Mouse (Mus musculus) ovary, postnatal 10 days (tissue): ENCODE data around the gene Gsdmc3.
"Not testable (repeated sequence)": the region's sequence is repeated elsewhere in the genome, so short reads cannot be mapped to it uniquely, and the experiment has no call there.

Experiments
- DNase-seq: peaks from one replicate; pipeline ENCODE4 v3.0.0; 2022; ENCODE audit warnings: low spot score

Gene Gsdmc3

DNA sequence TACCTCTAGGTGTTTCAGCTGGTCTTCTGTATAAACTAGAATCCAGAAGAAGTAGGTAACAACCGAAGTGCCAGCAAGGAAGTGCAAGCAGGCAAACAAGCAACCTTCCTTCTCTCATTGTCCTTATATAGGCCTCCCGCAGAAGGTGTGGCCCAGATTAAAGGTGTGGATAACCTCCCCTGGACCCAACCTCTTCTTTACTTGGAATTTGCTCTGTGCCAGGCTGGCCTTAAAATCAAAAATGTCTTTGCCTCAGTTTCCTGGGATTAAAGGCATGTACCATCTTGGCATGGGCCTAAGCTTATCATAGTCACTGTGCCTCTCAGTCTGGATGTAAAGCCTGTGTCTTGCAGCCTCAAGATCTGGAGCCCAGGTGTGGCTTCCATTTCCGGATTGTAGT is at the start of gene Gsdmc3:
Gene Gsdmc3, minus strand, starts transcription at position 101 of the 400 bp plus-strand sequence.
- not testable (repeated sequence) for DNase-seq

DNA sequence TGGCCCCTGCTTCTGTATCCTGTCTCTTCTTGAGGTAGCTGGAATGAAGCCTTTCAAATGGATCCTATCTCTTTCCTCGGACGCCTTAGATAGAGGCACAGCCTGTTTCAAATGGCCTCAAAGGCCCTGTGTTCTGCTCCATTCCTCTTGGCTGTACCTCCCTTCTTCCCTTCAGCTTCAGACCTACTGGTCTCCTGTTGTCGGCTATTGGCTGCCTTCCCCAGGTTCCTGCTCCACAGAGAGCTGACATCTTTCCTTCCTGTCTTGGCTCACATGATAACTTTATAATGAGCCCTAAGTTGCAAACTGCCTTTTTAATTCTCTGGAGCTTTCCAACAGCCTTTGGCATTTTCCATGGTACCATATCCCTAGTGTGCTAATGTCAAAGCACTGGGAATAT is 47.8 kb upstream of the Gsdmc3 start:
- DNase-seq, result no peak

DNA sequence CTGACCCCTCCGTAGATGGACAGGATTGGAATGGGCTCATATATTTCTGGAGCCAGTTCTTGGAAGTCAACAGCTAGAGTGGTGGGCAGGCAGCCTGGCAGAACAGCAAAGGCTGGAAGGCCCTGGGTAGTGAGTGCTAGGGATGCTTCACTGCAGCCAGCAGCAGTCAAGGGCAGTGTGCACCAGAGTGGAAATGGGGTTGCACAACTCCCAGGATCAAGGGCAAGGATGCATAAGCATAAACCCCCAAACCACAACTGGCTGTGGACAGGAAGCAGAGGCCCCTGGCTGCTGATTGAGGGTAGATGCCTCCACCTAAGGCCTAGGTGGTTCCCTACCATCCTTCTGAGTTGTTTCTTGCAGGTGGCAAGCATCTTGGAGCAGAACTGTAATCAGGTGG is 46.1 kb upstream of the Gsdmc3 start:
- no peak for DNase-seq

DNA sequence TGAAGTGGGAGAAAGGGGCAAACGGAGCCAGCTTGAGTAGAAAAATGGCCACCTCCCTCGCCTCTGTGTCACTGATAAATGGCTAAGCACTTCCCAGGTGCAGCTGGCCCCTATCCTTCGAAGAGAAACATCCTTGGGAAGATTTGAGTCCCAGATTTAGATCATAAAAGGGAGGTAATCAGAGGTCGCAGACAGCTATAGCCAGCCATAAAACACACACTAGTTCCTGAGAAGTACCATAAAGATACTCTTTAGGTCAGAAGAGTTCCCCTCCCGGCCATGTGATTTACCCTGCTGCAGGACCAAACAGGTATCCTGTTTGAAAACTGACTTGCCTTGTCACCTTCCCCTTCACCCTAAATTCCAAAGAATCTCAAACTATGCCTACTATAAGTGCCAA is 43.3 kb upstream of the Gsdmc3 start:
- DNase-seq, result not testable (repeated sequence)

DNA sequence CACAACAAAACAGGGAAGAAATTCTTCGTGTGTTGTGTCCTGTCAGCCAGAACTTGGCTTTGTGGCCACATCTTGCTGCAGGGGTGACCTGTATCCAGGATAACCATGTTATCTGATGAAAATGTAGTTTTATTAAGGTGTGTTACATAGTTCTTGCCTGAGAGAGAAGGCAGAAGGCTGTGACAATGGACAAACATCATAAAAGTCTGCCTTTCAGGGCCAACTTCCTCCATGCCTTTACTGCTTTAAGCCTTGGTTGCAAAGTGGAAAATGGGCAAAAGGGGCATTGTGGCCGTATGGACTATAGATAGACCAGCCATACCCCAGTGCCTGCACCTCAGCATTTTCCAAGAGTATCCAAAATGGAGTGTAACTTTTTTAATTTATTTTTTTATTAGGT is 41.4 kb upstream of the Gsdmc3 start:
- not testable (repeated sequence) for DNase-seq

DNA sequence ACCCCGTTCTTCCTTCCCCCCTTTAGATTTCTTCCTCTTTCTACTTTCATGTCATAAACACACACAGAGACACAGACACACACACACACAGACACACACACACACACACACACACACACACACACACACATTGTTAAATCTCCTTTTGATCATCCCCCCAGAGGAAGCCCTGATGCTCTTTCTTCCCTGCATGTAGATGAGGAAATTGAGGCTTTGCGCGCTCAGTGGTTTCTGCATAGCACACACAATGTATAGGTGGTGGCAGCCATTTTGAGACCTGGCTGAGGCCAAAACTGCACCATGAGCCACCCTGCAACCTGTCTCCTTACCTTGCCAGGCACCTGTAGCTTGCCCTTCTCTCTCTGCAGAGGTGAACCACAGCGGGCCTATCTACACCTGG is 38.2 kb upstream of the Gsdmc3 start:
- DNase-seq, result not testable (repeated sequence)

DNA sequence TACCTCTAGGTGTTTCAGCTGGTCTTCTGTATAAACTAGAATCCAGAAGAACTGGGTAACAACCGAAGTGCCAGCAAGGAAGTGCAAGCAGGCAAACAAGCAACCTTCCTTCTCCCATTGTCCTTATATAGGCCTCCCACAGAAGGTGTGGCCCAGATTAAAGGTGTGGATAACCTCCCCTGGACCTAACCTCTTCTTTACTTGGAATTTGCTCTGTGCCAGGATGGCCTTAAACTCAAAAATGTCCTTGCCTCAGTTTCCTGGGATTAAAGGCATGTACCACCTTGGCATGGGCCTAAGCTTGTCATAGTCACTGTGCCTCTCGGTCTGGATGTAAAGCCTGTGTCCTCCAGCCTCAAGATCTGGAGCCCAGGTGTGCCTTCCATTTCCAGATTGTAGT is 33.8 kb upstream of the Gsdmc3 start, which contains the start of gene Gsdmc4:
Gene Gsdmc4, minus strand, starts transcription at position 101 of the 400 bp plus-strand sequence.
- not testable (repeated sequence) for DNase-seq

DNA sequence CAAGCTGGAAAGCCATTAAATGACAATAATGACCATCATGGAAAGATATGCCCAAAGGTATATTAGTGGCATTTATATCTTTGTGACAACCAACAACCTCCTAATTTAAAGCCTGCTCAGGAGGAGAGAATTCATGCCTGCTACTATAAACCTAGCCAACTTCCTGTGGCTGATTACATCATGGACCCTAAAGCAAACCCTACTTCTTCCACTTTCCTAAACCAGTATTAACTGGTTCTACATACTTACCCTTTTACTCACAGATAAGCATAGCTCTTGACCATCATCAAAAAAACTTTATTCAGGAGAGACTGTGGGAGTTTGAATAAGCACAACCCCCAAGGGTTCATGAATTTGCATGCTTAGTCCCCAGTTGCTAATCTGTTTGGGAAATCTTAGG is 31.5 kb upstream of the Gsdmc3 start:
- not testable (repeated sequence) for DNase-seq

DNA sequence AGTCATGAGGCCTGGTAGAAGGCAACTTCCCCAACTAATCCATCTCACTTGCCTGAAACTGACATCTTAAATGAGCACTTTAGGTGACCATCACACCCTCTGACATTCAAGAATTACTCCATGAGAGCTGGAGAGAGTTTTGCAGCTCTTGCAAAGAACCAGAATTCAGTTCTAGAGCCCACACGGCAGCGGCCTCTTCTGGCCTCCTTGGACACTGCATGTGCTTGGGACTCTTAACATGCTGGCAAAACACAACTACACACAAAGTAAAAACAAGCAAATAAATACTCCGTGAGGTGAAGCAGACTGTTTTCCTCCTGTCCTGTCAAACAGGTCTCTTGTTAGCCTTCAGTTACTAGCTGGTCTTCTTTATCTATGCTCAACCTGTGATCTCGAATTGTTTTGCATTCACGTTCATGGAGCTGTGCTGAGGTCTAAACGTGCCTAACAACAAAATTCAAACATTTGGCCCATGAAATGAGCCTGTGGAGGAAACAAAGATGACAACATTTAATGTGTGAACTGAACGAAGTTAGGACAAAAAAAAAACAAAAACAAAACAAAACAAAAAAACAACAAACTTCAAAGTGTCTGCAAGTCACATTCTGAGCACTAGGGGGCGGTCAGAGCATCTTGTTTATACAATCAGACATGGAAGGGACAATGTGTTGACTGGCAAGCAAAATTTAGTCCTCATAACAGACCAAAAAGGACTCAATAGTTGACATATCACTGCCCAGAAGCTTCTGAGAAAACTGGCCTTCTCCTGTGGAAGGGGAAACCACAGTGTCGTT is 17.4 kb upstream of the Gsdmc3 start:
- not testable (repeated sequence) for DNase-seq

DNA sequence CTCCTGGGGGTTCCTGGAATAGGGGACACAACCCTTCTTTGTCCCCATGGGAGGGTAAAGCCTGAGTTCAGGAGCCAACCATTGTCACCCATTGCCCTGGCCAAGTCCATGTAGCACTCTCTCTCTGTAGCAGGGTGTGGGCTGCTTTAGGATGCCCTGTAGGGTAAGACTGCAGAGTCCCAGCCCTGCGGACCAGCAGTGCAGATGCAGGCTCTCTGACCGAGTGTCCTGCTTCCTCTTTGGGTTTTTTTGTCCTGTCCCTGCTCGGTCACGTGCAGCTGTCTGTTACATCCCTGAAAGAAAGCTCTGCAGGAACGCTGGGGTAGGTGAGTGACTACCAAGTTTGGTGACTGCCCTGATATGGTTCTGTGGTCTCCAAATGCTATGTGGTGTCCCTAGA is 10.1 kb upstream of the Gsdmc3 start:
- not testable (repeated sequence) for DNase-seq

DNA sequence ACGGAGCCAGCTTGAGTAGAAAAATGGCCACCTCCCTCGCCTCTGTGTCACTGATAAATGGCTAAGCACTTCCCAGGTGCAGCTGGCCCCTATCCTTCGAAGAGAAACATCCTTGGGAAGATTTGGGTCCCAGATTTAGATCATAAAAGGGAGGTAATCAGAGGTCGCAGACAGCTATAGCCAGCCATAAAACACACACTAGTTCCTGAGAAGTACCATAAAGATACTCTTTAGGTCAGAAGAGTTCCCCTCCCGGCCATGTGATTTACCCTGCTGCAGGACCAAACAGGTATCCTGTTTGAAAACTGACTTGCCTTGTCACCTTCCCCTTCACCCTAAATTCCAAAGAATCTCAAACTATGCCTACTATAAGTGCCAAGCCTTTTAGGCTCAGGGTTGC is 9.6 kb upstream of the Gsdmc3 start:
- DNase-seq, result not testable (repeated sequence)

DNA sequence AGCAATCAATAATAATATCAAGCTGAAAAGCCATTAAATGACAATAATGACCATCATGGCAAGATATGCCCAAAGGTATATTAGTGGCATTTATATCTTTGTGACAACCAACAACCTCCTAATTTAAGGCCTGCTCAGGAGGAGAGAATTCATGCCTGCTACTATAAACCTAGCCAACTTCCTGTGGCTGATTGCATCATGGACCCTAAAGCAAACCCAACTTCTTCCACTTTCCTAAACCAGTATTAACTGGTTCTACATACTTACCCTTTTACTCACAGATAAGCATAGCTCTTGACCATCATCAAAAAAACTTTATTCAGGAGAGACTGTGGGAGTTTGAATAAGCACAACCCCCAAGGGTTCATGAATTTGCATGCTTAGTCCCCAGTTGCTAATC is 2.2 kb downstream of the Gsdmc3 start:
- DNase-seq, result not testable (repeated sequence)

DNA sequence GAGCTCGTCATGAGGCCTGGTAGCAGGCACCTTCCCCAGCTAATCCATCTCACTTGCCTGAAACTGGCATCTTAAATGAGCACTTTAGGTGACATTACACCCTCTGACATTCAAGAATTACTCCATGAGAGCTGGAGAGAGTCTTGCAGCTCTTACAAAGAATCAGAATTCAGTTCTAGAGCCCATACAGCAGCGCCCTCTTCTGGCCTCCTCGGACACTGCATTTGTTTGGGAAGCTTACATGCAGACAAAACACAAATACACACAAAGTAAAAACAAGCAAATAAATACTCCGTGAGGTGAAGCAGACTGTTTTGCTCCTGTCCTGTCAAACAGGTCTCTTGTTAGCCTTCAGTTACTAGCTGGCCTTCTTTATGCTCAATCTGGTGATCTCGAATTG is 16.4 kb downstream of the Gsdmc3 start:
- DNase-seq, result not testable (repeated sequence)
